Mouse (Mus musculus): ENCODE measurements around the gene Nol4l. TPM values are rescaled to one million over a fixed set of nuclear protein-coding genes. Genes with fewer than 3 reads are reported as not detected.

Gene Nol4l
- polyA plus RNA-seq, 1 experiment, result 24.3 TPM

- 5% methylated on average over 58 of the region's 59 CpGs for WGBS
- peak overlapping the region; percentile 54 for H3K4me3 ChIP-seq (replicated peaks; ENCODE audit: insufficient read depth, low read depth, low read length)
- no peaks in the 10 kb centered on the region for H3K27me3 ChIP-seq (ENCODE audit: control insufficient read depth, insufficient read depth, low read length)
- H3K4me1 ChIP-seq (ENCODE audit: control insufficient read depth, insufficient read depth, low read length), result peaks cover 4% of the 10 kb centered on the region; the same call in 1 of the 2 replicates
- TF ChIP-seq POLR2A (IDR thresholded peaks at IDR 0.05; ENCODE audit: borderline replicate concordance, insufficient read depth, low read length) (no peak), CTCF (IDR thresholded peaks at IDR 0.05; ENCODE audit: borderline replicate concordance, insufficient read depth, low read depth, low read length) (no peak)
- DNase-seq, result no peak
- H3K27ac ChIP-seq (ENCODE audit: insufficient read depth, low read length), result no peak overlapping the region
Measured at GRCm38 (mm10) chr2:153443434-153444240, 86.1 kb downstream of the Nol4l start.

- no peak overlapping the region for H3K4me3 ChIP-seq (replicated peaks; ENCODE audit: insufficient read depth, low read depth, low read length)
- H3K27ac ChIP-seq (ENCODE audit: insufficient read depth, low read length), result no peak overlapping the region
- H3K4me1 ChIP-seq (ENCODE audit: control insufficient read depth, insufficient read depth, low read length), result peaks cover 4% of the 10 kb centered on the region
- no peak for DNase-seq
- H3K27me3 ChIP-seq (ENCODE audit: control insufficient read depth, insufficient read depth, low read length), result no peaks in the 10 kb centered on the region
- WGBS, result 70% methylated on average over 5 of the region's 5 CpGs
- TF ChIP-seq POLR2A (IDR thresholded peaks at IDR 0.05; ENCODE audit: borderline replicate concordance, insufficient read depth, low read length) (no peak), CTCF (IDR thresholded peaks at IDR 0.05; ENCODE audit: borderline replicate concordance, insufficient read depth, low read depth, low read length) (no peak)
Measured at GRCm38 (mm10) chr2:153442720-153443119, 87.1 kb downstream of the Nol4l start.

DNA sequence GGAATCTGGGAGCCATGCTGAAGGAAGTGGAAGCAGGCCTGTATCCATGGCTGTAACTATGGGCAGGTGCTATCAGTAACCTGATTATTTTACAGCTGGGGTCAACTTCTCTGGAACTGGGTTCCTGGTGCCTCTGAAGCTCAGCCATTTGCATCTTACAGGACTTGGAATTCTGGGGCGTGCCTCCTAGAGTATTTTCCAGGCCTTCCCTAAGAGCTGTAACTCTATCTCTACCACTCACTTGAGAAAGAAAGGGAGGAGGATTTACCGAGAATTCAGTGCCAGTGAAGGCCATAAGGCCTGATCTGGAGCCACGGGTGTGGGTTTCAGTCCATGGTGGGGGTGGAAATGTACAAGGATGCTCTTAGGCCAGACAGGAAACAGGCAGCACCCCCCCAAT, 88.5 kb downstream of the Nol4l start:
- Histone ChIP-seq H3K27me3 (ENCODE audit: control insufficient read depth, insufficient read depth, low read length) (no peaks in the 10 kb centered on the region), H3K4me1 (ENCODE audit: control insufficient read depth, insufficient read depth, low read length) (peaks cover 18% of the 10 kb centered on the region), H3K4me3 (replicated peaks; ENCODE audit: insufficient read depth, low read depth, low read length) (no peak overlapping the region), H3K27ac (ENCODE audit: insufficient read depth, low read length) (no peak overlapping the region)
- no peak for TF ChIP-seq POLR2A (IDR thresholded peaks at IDR 0.05; ENCODE audit: borderline replicate concordance, insufficient read depth, low read length)
- no peak for TF ChIP-seq CTCF (IDR thresholded peaks at IDR 0.05; ENCODE audit: borderline replicate concordance, insufficient read depth, low read depth, low read length)
- 58% methylated on average over 3 of the region's 3 CpGs for WGBS
- DNase-seq, result no peak

DNA sequence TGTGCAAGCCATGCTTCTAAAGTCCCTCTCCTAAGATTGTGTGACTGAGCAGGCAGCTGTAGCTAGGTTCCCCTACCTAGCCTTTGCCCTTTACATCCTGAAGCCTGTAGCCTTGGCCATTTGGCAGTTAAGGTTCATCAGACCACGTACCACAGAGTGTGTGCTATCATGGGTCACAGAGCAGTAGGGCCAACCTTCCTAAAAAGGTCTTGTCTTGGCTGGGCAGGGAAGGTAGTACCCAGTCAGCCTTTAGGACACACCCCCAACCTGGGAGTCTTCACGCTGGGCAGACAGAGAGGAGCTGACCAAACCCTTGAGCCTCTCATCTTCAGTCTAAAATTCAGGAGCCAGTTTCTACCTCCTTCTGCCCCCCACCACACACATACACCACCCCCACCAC, 89.0 kb downstream of the Nol4l start:
- H3K4me1 ChIP-seq (ENCODE audit: control insufficient read depth, insufficient read depth, low read length), result peaks cover 23% of the 10 kb centered on the region
- H3K4me3 ChIP-seq (replicated peaks; ENCODE audit: insufficient read depth, low read depth, low read length), result no peak overlapping the region
- H3K27ac ChIP-seq (ENCODE audit: insufficient read depth, low read length), result no peak overlapping the region
- H3K27me3 ChIP-seq (ENCODE audit: control insufficient read depth, insufficient read depth, low read length), result no peaks in the 10 kb centered on the region
- no peak for DNase-seq
- TF ChIP-seq CTCF (IDR thresholded peaks at IDR 0.05; ENCODE audit: borderline replicate concordance, insufficient read depth, low read depth, low read length), result no peak
- no peak for TF ChIP-seq POLR2A (IDR thresholded peaks at IDR 0.05; ENCODE audit: borderline replicate concordance, insufficient read depth, low read length)
- WGBS, result 60% methylated on average over 2 of the region's 2 CpGs

DNA sequence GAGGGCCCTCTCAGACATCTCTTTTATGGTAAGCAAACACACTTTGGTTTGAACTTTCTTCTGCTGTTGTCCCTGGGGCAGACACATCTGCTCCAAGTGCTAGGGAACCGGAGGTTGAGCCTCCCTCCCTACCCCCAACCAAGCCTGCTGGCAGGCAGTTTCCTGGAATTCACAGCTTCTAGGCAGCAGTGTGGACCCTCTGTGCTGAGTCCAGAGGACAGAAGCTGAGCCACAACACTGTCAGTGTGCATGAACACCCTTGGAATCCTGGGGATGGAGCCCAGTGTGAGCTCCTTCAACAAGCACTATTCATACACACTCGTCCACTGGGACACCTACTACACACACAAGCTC, 92.5 kb downstream of the Nol4l start:
- H3K4me1 ChIP-seq (ENCODE audit: control insufficient read depth, insufficient read depth, low read length), result peaks cover 26% of the 10 kb centered on the region
- no peaks in the 10 kb centered on the region for H3K27me3 ChIP-seq (ENCODE audit: control insufficient read depth, insufficient read depth, low read length)
- no peak for DNase-seq
- no peak overlapping the region for H3K4me3 ChIP-seq (replicated peaks; ENCODE audit: insufficient read depth, low read depth, low read length)
- WGBS, result 71% methylated on average over 2 of the region's 2 CpGs
- no peak overlapping the region; the same call in 1 of the 2 replicates for H3K27ac ChIP-seq (ENCODE audit: insufficient read depth, low read length)
- TF ChIP-seq CTCF (IDR thresholded peaks at IDR 0.05; ENCODE audit: borderline replicate concordance, insufficient read depth, low read depth, low read length), result no peak
- TF ChIP-seq POLR2A (IDR thresholded peaks at IDR 0.05; ENCODE audit: borderline replicate concordance, insufficient read depth, low read length), result no peak

DNA sequence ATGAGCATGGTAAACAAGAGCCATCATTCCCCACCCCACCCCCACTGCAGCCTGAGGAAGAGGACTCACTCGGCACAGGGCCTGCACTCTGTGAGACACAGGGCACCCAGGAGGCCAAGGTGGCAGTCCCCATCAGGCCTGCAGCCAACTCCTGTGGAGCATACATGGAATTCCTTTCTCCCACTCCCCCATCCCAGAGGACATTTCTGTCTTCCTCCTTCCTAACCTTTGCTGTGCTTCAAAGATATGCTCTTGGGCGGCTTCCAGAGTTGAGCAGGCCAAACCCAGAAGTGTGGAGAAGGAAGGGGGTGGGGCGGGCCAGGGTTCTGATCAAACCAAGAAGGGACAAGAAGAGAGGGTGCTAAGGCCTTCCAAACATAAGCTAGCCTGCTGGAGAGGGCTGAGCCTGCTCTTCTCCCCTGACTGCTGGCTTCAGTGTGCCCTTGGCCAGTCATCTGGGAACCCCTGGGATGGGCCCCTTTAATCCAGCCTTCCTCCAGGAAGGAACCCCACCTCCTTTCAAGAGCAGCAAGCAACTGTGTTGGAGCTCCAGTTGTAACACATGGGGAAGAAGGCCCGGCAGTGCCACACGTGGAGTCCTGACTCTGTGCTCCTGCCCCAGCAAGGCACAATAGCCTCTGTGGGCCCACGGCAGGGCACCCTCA, 93.0 kb downstream of the Nol4l start:
- Histone ChIP-seq H3K27ac (ENCODE audit: insufficient read depth, low read length) (no peak overlapping the region), H3K4me3 (replicated peaks; ENCODE audit: insufficient read depth, low read depth, low read length) (no peak overlapping the region), H3K27me3 (ENCODE audit: control insufficient read depth, insufficient read depth, low read length) (no peaks in the 10 kb centered on the region), H3K4me1 (ENCODE audit: control insufficient read depth, insufficient read depth, low read length) (peaks cover 26% of the 10 kb centered on the region)
- 64% methylated on average over 6 of the region's 6 CpGs for WGBS
- DNase-seq, result no peak
- no peak for TF ChIP-seq CTCF (IDR thresholded peaks at IDR 0.05; ENCODE audit: borderline replicate concordance, insufficient read depth, low read depth, low read length)
- TF ChIP-seq POLR2A (IDR thresholded peaks at IDR 0.05; ENCODE audit: borderline replicate concordance, insufficient read depth, low read length), result no peak

- Histone ChIP-seq H3K4me1 (ENCODE audit: control insufficient read depth, insufficient read depth, low read length) (peaks cover 26% of the 10 kb centered on the region), H3K27ac (ENCODE audit: insufficient read depth, low read length) (no peak overlapping the region), H3K27me3 (ENCODE audit: control insufficient read depth, insufficient read depth, low read length) (no peaks in the 10 kb centered on the region), H3K4me3 (replicated peaks; ENCODE audit: insufficient read depth, low read depth, low read length) (no peak overlapping the region)
- peak; percentile 76 to 84 for DNase-seq
- 47% methylated on average over 9 of the region's 9 CpGs for WGBS
- TF ChIP-seq POLR2A (IDR thresholded peaks at IDR 0.05; ENCODE audit: borderline replicate concordance, insufficient read depth, low read length) (no peak), CTCF (IDR thresholded peaks at IDR 0.05; ENCODE audit: borderline replicate concordance, insufficient read depth, low read depth, low read length) (no peak)
Measured at GRCm38 (mm10) chr2:153434880-153435831, 94.6 kb downstream of the Nol4l start.

Data from cerebellum, adult 2 months (tissue).